Mouse (Mus musculus): ENCODE measurements around the gene Slc9a3r2. TPM values are rescaled to one million over a fixed set of nuclear protein-coding genes. Genes with fewer than 3 reads are reported as not detected.

Gene Slc9a3r2
- total RNA-seq, 2 experiments from 2014 or later: 27.8 to 52.9 TPM

GRCm38 (mm10) chr17:24642791-24643343, 7.3 kb downstream of the Slc9a3r2 start:
- H3K27ac ChIP-seq: peak overlapping the region; percentile 94
- no peak for TF ChIP-seq CTCF (IDR thresholded peaks at IDR 0.05)
- H3K4me3 ChIP-seq: peak overlapping the region; percentile 83
- intact Hi-C loops (cut with DNase I): no loop called here
- no peak for DNase-seq

DNA sequence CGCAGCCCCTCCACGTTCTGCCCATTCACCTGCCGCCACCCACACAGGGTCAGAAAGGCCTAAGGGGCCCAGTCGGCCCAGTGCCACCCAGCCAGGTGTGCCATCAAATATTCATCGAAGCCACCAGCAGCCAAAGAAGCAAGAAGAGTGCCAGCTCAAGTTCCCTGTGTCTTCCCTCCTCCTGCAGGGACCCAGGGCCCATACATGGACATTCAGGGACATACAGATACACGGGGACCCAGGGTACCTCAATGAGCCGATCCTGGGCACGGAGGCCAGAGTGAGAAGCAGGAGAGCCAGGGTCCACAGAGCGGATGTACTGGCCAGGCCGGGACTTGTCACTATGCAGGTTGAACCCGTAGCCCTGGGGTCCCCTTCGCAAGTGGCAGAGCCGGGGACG, 8.2 kb downstream of the Slc9a3r2 start:
- peak overlapping the region; percentile 94 for H3K27ac ChIP-seq
- no peak for TF ChIP-seq CTCF (IDR thresholded peaks at IDR 0.05)
- peak overlapping the region; percentile 83 for H3K4me3 ChIP-seq
- intact Hi-C loops (cut with DNase I): no loop called here
- DNase-seq: no peak

- TF ChIP-seq CTCF (IDR thresholded peaks at IDR 0.05): no peak
- intact Hi-C loops (cut with DNase I): no loop called here
- Histone ChIP-seq H3K27ac (peak overlapping the region; percentile 67), H3K4me3 (peak overlapping the region; percentile 42)
- no peak for DNase-seq
Measured at GRCm38 (mm10) chr17:24640581-24640980, 9.5 kb downstream of the Slc9a3r2 start.

DNA sequence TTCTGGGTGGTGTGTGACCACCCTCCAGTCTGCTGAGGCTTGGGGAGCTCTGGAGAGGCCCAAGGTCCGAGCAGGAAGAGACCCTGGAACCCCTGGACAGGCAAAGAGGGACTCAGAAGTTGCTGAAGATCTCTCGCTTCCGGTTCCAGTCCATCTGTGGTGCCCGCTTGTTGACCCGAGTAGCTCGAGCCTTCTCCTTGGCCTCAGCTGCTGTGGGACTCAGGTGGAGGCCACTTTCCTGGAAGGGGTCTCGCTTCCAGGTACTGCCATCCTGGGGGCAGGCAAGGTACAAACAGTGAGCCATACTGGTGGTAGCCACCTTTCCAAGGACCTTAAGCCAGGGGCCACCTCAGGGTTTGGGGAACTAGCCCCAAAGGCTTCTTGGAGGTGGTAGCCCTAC, 10.0 kb downstream of the Slc9a3r2 start:
- intact Hi-C loops (cut with DNase I): no loop called here
- Histone ChIP-seq H3K4me3 (peak overlapping the region; percentile 42), H3K27ac (peak overlapping the region; percentile 67)
- no peak for TF ChIP-seq CTCF (IDR thresholded peaks at IDR 0.05)
- no peak for DNase-seq

DNA sequence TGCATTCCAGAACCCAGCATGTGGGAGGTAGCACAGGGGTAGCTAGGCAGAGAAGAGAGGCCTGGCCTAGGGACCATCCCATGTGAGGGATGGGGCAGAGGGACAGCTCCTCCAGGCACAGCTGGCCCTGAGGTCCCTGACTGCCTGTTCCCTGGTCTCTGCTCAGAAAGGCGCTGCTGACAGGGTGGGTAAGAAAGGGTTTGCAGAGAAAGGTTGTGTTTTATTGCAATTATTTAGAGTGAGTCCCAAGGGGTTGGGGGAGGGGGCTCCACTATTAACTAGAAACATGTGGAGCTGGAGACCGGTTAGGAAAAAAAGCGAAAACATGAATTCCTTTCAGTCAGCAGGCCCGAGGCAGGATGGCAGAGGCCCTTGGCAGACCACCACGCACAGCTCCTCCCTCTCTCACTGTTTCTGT, 10.5 kb downstream of the Slc9a3r2 start:
- TF ChIP-seq CTCF (IDR thresholded peaks at IDR 0.05): no peak
- intact Hi-C loops (cut with DNase I): no loop called here
- DNase-seq: no peak

GRCm38 (mm10) chr17:24638840-24639239, 11.3 kb downstream of the Slc9a3r2 start:
- DNase-seq: no peak
- intact Hi-C loops (cut with DNase I): no loop called here
- TF ChIP-seq CTCF (IDR thresholded peaks at IDR 0.05): no peak
- Histone ChIP-seq H3K27ac (peak overlapping the region; percentile 67), H3K4me3 (peak overlapping the region; percentile 42)

More for the DNA sequence above, 10.5 kb downstream of the Slc9a3r2 start:
- Histone ChIP-seq H3K4me3 (peak overlapping the region; percentile 42), H3K27ac (peak overlapping the region; percentile 67)

- Histone ChIP-seq H3K4me3 (peak overlapping the region; percentile 42), H3K27ac (peak overlapping the region; percentile 67)
- no peak for TF ChIP-seq CTCF (IDR thresholded peaks at IDR 0.05)
- intact Hi-C loops (cut with DNase I): no loop called here
- no peak for DNase-seq
Measured at GRCm38 (mm10) chr17:24638214-24638613, 11.9 kb downstream of the Slc9a3r2 start.

- H3K27ac ChIP-seq: peak overlapping the region; percentile 97
- DNase-seq: no peak
- intact Hi-C loops (cut with DNase I): no loop called here
- no peak for TF ChIP-seq CTCF (IDR thresholded peaks at IDR 0.05)
- no peak overlapping the region for H3K4me3 ChIP-seq
Measured at GRCm38 (mm10) chr17:24636781-24637481, 13.2 kb downstream of the Slc9a3r2 start.

GRCm38 (mm10) chr17:24635694-24636093, 14.4 kb downstream of the Slc9a3r2 start:
- no peak for DNase-seq
- Histone ChIP-seq H3K27ac (peak overlapping the region; percentile 97), H3K4me3 (no peak overlapping the region; the same call in 1 of the 2 replicates)
- TF ChIP-seq CTCF (IDR thresholded peaks at IDR 0.05): no peak
- intact Hi-C loops (cut with DNase I): no loop called here

DNA sequence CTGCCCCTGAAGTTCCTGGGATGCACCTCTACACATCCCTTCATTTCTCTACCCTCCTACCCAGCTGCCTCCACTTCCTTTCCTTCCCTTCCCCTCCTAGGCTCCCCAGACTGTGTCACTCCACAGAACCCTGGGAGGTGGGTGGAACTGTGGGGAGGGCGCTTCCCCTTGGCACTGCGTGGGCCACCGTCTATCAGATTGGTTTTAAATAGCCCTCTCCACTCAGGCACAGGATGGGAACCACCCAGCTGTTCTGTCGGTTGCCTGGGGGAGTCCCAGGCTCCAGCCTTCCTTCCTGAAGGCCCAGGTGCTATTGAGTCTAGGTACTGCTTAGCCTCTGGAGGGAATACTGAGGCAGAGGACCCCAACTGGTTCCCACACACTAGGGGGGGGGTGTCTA, 15.1 kb downstream of the Slc9a3r2 start:
- Histone ChIP-seq H3K27ac (peak overlapping the region; percentile 97), H3K4me3 (no peak overlapping the region)
- no peak for TF ChIP-seq CTCF (IDR thresholded peaks at IDR 0.05)
- intact Hi-C loops (cut with DNase I): no loop called here
- no peak for DNase-seq

DNA sequence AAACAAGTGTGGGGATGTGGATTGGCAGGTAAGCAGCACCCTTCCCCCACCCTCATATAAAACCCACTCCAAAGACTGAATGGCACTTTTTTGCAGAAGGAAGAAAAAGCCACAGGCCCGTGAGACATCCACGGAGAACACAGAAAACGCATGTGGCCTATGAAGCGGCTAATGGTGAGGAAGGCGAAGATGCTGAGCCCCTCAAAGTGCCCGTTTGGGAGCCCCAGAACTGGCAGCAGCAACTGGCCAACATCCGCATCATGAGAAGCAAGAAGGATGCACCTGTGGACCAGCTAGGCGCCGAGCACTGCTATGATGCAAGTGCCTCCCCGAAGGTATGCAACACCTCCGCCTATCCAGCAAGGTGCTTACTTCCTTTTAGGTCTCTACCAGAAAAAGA, 16.3 kb downstream of the Slc9a3r2 start:
- Histone ChIP-seq H3K4me3 (no peak overlapping the region), H3K27ac (peak overlapping the region; percentile 97)
- intact Hi-C loops (cut with DNase I): loop anchor here (5.0 kb wide), 1 partner anchor 107 kb away; the partner anchor contains the start of gene Traf7
- no peak for TF ChIP-seq CTCF (IDR thresholded peaks at IDR 0.05)
- no peak for DNase-seq

GRCm38 (mm10) chr17:24632813-24633449, 17.2 kb downstream of the Slc9a3r2 start:
- intact Hi-C loops (cut with DNase I): loop anchor here (5.0 kb wide), 1 partner anchor 106 kb away; the partner anchor contains the start of gene Traf7
- peak; percentile 83 for DNase-seq
- peak overlapping the region; percentile 97 for H3K27ac ChIP-seq
- TF ChIP-seq CTCF (IDR thresholded peaks at IDR 0.05): 0 out of 2 replicates have a peak, but pooled peaks have one; percentile 0
- H3K4me3 ChIP-seq: peak overlapping the region; percentile 79
